Mouse (Mus musculus): ENCODE results near the gene Gal3st2c.

GRCm38 (mm10) chr1:94054481-94054880 is 64.2 kb downstream of the Gal3st2c start:
- no peak for TF ChIP-seq CTCF (conservative IDR thresholded peaks at IDR 0.05; ENCODE audit: insufficient read depth, insufficient read length, low read depth, low read length)
- no peak for TF ChIP-seq POLR2A (IDR thresholded peaks at IDR 0.05; ENCODE audit: low read depth, low read length)
